Mouse (Mus musculus): ENCODE measurements at regions not wholly inside any gene's neighbourhood (a gene's known extent, or its start where the extent isn't known, plus 50 kb on each side); places are given as distances from the start of the nearest gene placed in this dataset.
A peak's percentile ranks its signal among the peaks of the same experiment; 100 is the strongest.

DNA sequence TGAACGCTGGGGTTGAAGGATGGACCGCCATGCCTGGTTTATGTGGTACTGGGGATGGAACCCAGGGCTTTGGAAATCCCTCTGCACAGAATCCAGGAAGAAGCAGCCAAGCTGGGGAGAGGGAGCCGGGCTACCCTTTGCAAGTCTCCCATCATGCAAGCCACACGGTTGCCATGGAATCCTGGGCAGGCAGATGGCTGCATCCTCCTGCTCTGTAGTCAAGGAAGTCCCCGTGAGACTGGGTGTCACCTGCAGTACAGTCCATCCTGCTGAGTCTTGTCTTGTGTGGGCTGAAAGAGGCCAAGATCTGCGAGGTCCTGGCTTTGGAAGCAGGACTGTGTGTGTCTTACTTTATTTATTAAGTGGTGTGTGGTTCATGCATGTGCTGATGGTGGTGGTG is 117.5 kb upstream of the S1pr3 start:
- no peak overlapping the region for H3K27ac ChIP-seq (replicated peaks)
- no peak for ATAC-seq (ENCODE audit: low FRiP score, low TSS enrichment)
- H3K4me1 ChIP-seq (replicated peaks; ENCODE audit: control insufficient read depth, insufficient read depth) = no peaks in the 10 kb centered on the region
- TF ChIP-seq CTCF (IDR thresholded peaks at IDR 0.05; ENCODE audit: low read depth) (no peak), EP300 (optimal IDR thresholded peaks at IDR 0.05) (no peak)
- H3K4me2 ChIP-seq (replicated peaks; ENCODE audit: low read depth) = no peak overlapping the region
- H3K9ac ChIP-seq (ENCODE audit: low read length) = no peak overlapping the region
- no peak for DNase-seq (ENCODE audit: low spot score)
- WGBS = 80% methylated on average over 6 of the region's 6 CpGs
- no peaks in the 10 kb centered on the region for H3K27me3 ChIP-seq (ENCODE audit: control insufficient read depth, insufficient read depth, low read length)
- no peaks in the 10 kb centered on the region for H3K9me3 ChIP-seq (ENCODE audit: control insufficient read depth, low read length)
- H3K4me3 ChIP-seq (ENCODE audit: low read depth, low read length) = no peak overlapping the region
- no peaks in the 10 kb centered on the region for H3K36me3 ChIP-seq (ENCODE audit: control insufficient read depth, insufficient read depth, low read length)

DNA sequence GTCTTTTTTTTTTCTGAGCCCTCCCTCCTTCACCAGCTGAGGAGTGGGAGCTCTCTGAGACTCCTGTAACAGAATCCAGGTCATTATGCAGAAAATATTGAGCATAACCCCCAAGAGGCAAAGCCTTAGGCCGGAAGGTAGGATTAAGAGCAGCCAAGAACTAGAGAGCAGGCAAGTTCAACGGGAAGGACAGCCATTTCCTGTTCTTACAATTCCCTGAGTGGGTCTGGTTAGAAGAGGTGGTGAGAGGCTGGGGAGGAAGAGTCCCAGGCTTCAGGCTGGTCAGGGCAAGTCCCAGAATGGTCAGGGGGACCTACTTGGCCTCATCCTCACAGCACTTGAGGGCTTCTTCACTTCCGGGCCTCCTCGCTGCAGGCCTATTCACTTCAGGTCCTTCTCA is 115.4 kb upstream of the S1pr3 start:
- H3K4me2 ChIP-seq (replicated peaks; ENCODE audit: low read depth) = no peak overlapping the region
- TF ChIP-seq EP300 (optimal IDR thresholded peaks at IDR 0.05) (no peak), CTCF (IDR thresholded peaks at IDR 0.05; ENCODE audit: low read depth) (no peak)
- no peak for ATAC-seq (ENCODE audit: low FRiP score, low TSS enrichment)
- no peak overlapping the region for H3K27ac ChIP-seq (replicated peaks)
- H3K4me3 ChIP-seq (ENCODE audit: low read depth, low read length) = no peak overlapping the region
- H3K4me1 ChIP-seq (replicated peaks; ENCODE audit: control insufficient read depth, insufficient read depth) = no peaks in the 10 kb centered on the region
- no peaks in the 10 kb centered on the region for H3K36me3 ChIP-seq (ENCODE audit: control insufficient read depth, insufficient read depth, low read length)
- H3K27me3 ChIP-seq (ENCODE audit: control insufficient read depth, insufficient read depth, low read length) = no peaks in the 10 kb centered on the region
- WGBS = 73% methylated on average over 4 of the region's 4 CpGs
- no peak overlapping the region for H3K9ac ChIP-seq (ENCODE audit: low read length)
- no peaks in the 10 kb centered on the region for H3K9me3 ChIP-seq (ENCODE audit: control insufficient read depth, low read length)
- no peak for DNase-seq (ENCODE audit: low spot score)

DNA sequence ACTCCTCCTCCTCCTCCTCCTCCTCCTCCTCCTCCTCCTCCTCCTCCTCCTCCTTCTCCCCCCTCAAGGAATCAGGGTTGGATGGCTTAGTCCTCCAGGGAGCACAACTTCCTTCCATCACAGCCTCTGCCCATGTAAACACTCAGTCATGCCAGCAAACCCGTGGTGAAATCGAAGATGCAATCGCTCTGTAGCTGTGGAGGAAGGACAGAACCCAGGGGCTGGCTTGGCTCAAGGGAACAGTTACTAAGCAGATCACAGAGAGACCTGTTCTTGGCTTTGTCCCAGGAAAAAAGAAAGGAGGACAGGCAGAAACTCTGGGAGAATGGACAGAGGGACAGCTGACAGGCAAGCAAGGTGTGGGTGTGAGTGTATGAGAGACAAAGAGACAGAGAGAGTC is 112.6 kb upstream of the S1pr3 start:
- WGBS = 42% methylated on average over 3 of the region's 3 CpGs
- ATAC-seq (ENCODE audit: low FRiP score, low TSS enrichment) (peak; percentile 42), DNase-seq (ENCODE audit: low spot score) (no peak)
- Histone ChIP-seq H3K9me3 (ENCODE audit: control insufficient read depth, low read length) (no peaks in the 10 kb centered on the region), H3K4me3 (ENCODE audit: low read depth, low read length) (no peak overlapping the region), H3K4me1 (replicated peaks; ENCODE audit: control insufficient read depth, insufficient read depth) (no peaks in the 10 kb centered on the region), H3K4me2 (replicated peaks; ENCODE audit: low read depth) (no peak overlapping the region), H3K27me3 (ENCODE audit: control insufficient read depth, insufficient read depth, low read length) (no peaks in the 10 kb centered on the region), H3K27ac (replicated peaks) (no peak overlapping the region), H3K9ac (ENCODE audit: low read length) (no peak overlapping the region), H3K36me3 (ENCODE audit: control insufficient read depth, insufficient read depth, low read length) (no peaks in the 10 kb centered on the region)
- TF ChIP-seq EP300 (optimal IDR thresholded peaks at IDR 0.05) (no peak), CTCF (IDR thresholded peaks at IDR 0.05; ENCODE audit: low read depth) (no peak)

DNA sequence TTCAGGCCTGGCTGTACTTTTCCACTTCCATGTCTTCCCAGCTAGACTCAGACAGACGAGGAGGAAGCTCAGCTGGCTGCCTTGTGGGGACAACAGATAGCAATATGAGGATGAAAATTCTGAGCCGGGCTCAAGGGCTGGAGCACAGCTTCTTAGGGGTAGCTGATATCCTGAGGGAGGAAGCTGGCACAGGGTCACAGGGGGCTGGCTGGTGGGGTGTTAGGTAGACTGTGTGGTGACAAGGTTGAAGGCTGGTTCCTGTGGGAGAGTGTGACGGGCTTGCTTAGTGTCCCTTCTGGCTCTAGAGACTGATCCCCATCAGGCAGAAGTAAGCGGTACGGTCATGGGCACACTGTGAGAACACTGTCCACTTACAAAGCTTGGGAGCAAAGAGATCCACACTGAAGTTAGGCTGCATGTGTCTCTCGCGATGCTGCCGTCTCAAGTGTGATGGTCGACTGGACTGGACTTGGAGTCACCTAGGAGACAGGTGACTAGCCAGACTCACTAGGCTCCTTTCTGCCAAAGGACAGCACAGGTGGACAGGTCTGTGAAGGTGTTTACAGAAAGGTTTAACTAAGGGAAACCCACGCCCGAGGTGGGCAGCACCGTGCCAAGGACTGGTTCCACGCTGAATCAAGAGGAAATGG is 111.1 kb upstream of the S1pr3 start:
- no peaks in the 10 kb centered on the region for H3K4me1 ChIP-seq (replicated peaks; ENCODE audit: control insufficient read depth, insufficient read depth)
- H3K27me3 ChIP-seq (ENCODE audit: control insufficient read depth, insufficient read depth, low read length) = no peaks in the 10 kb centered on the region
- no peak overlapping the region for H3K4me3 ChIP-seq (ENCODE audit: low read depth, low read length)
- H3K9ac ChIP-seq (ENCODE audit: low read length) = no peak overlapping the region
- H3K36me3 ChIP-seq (ENCODE audit: control insufficient read depth, insufficient read depth, low read length) = no peaks in the 10 kb centered on the region
- H3K9me3 ChIP-seq (ENCODE audit: control insufficient read depth, low read length) = no peaks in the 10 kb centered on the region
- H3K4me2 ChIP-seq (replicated peaks; ENCODE audit: low read depth) = no peak overlapping the region
- DNase-seq (ENCODE audit: low spot score) (no peak), ATAC-seq (ENCODE audit: low FRiP score, low TSS enrichment) (no peak; the same call in 1 of the 2 replicates)
- 91% methylated on average over 13 of the region's 13 CpGs for WGBS
- TF ChIP-seq EP300 (optimal IDR thresholded peaks at IDR 0.05) = no peak
- TF ChIP-seq CTCF (IDR thresholded peaks at IDR 0.05; ENCODE audit: low read depth) = no peak
- no peak overlapping the region for H3K27ac ChIP-seq (replicated peaks)

DNA sequence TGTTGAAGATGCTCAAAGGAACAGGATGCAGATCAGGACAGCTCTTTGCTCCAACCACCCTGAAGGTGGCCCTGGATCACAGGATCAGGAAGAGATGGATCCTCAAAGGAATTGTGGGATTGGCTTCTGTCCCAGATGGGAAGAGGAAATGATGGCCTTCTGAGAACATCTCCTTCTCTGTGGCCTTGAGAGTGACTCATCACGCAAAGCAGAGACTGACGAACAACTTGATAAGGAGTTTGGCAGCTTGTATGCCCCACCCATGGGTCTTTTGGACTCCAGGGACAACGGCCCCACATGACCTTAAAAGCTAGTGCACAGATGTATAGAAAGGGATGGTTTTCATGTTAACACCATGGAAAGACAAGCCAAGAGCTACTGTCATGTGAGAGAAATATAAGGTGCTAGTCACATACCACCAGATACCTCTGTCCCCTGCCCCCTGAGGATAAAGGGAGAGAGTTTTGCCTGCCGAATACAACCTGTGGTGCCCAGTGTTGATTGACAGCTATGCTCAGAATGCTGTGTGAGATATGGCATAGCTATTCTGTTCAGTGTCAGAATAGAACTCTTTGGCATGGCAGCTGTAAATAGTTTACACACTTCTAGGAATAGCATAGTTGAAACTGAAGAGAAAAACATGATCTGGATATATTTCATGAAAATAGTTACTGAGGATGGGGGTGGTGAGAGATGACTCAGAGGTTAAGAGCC is 109.2 kb upstream of the S1pr3 start:
- Histone ChIP-seq H3K4me3 (ENCODE audit: low read depth, low read length) (no peak overlapping the region), H3K4me2 (replicated peaks; ENCODE audit: low read depth) (no peak overlapping the region), H3K9ac (ENCODE audit: low read length) (no peak overlapping the region), H3K27ac (replicated peaks) (no peak overlapping the region), H3K4me1 (replicated peaks; ENCODE audit: control insufficient read depth, insufficient read depth) (no peaks in the 10 kb centered on the region), H3K9me3 (ENCODE audit: control insufficient read depth, low read length) (no peaks in the 10 kb centered on the region), H3K36me3 (ENCODE audit: control insufficient read depth, insufficient read depth, low read length) (no peaks in the 10 kb centered on the region), H3K27me3 (ENCODE audit: control insufficient read depth, insufficient read depth, low read length) (no peaks in the 10 kb centered on the region)
- DNase-seq (ENCODE audit: low spot score) = no peak
- WGBS = 62% methylated on average over 4 of the region's 4 CpGs
- TF ChIP-seq EP300 (optimal IDR thresholded peaks at IDR 0.05) (no peak), CTCF (IDR thresholded peaks at IDR 0.05; ENCODE audit: low read depth) (no peak)
- no peak for ATAC-seq (ENCODE audit: low FRiP score, low TSS enrichment)

DNA sequence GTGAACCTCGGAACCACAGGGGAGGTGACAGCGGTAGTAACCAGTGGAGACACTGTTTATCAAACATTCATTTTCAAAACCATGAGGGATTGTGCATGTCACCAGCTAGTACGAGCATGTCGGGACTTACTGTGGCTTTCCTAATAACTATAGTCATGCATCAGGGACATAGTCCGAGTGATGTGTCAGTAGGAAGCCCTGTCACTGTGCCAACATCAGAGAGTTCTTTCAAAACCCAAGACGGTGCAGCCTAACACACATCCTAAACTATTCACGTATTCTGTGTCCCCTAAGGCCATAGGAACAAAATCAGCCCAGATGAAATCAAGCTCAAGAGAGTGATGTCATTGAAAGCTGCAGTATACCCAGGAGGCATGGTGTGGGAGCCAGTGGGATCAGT is 107.0 kb upstream of the S1pr3 start:
- WGBS = 57% methylated on average over 7 of the region's 7 CpGs
- Histone ChIP-seq H3K9me3 (ENCODE audit: control insufficient read depth, low read length) (no peaks in the 10 kb centered on the region), H3K36me3 (ENCODE audit: control insufficient read depth, insufficient read depth, low read length) (no peaks in the 10 kb centered on the region), H3K4me1 (replicated peaks; ENCODE audit: control insufficient read depth, insufficient read depth) (no peaks in the 10 kb centered on the region), H3K4me2 (replicated peaks; ENCODE audit: low read depth) (no peak overlapping the region), H3K4me3 (ENCODE audit: low read depth, low read length) (no peak overlapping the region), H3K27me3 (ENCODE audit: control insufficient read depth, insufficient read depth, low read length) (no peaks in the 10 kb centered on the region), H3K27ac (replicated peaks) (no peak overlapping the region), H3K9ac (ENCODE audit: low read length) (no peak overlapping the region)
- ATAC-seq (ENCODE audit: low FRiP score, low TSS enrichment) (no peak), DNase-seq (ENCODE audit: low spot score) (no peak)
- no peak for TF ChIP-seq CTCF (IDR thresholded peaks at IDR 0.05; ENCODE audit: low read depth)
- TF ChIP-seq EP300 (optimal IDR thresholded peaks at IDR 0.05) = no peak
